Mouse (Mus musculus): ENCODE measurements around the gene Ccdc142. TPM values are rescaled to one million over a fixed set of nuclear protein-coding genes. Genes with fewer than 3 reads are reported as not detected.
A peak's percentile ranks its signal among the peaks of the same experiment; 100 is the strongest.

Ccdc142 gene
- total and polyA plus RNA-seq, 3 experiments = 3.4 to 6.3 (median 4.4) TPM

- no peak for TF ChIP-seq GATA2 (IDR thresholded peaks at IDR 0.05; ENCODE audit: borderline replicate concordance, low read depth, low read length)
- no peak for TF ChIP-seq TAL1 (conservative IDR thresholded peaks at IDR 0.05; ENCODE audit: low read depth, low read length)
- TF ChIP-seq CTCF (IDR thresholded peaks at IDR 0.05; ENCODE audit: low read depth, low read length) = no peak
- TF ChIP-seq POLR2AphosphoS5 (IDR thresholded peaks at IDR 0.05; ENCODE audit: insufficient replicate concordance, low read depth, low read length) = no peak
- no peak for TF ChIP-seq GATA1 (IDR thresholded peaks at IDR 0.05; ENCODE audit: borderline replicate concordance, low read length)
- DNase-seq (ENCODE audit: low spot score) (peak; percentile 57), ATAC-seq (ENCODE audit: extremely low read depth, insufficient number of reproducible peaks, low FRiP score, poor library complexity, severe bottlenecking) (no peak)
- H3K27me3 ChIP-seq (ENCODE audit: insufficient read depth, low read length) = no peaks in the 10 kb centered on the region
- H3K9me3 ChIP-seq (replicated peaks) = no peaks in the 10 kb centered on the region
- peaks cover 25% of the 10 kb centered on the region for H3K36me3 ChIP-seq (replicated peaks)
- peak overlapping the region; percentile 77 for H3K4me3 ChIP-seq (ENCODE audit: low read depth, low read length)
- H3K4me1 ChIP-seq (ENCODE audit: insufficient read depth, low read depth, low read length) = peaks cover 50% of the 10 kb centered on the region
These were observed 23.5 kb downstream of the Ccdc142 start for GRCm38 (mm10) chr6:83124851-83125312.

DNA sequence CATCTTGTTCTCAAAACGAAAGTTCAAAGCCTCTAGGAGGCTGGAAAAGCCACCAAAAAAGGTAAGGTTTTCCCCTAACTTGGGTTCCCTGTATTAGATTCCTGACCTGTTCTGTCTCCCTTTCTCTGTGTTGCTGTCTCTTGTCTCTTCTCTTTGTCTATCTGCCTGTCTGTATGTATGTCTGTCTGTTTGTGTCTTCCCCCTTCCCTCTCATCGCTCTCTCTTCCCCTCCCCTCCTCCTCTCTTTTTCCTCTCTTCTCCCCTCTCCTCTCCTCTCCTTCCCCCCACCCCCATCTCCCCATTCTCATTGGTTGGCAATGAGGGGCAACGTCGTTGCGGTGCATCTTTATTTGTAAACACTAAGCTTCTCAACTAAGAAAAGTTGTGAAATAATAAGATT is 23.9 kb downstream of the Ccdc142 start, which contains the start of gene Ino80b:
TSS of gene Ino80b (minus strand) at position 101 of the 400 bp plus-strand sequence.
- DNase-seq (ENCODE audit: low spot score) (no peak), ATAC-seq (ENCODE audit: extremely low read depth, insufficient number of reproducible peaks, low FRiP score, poor library complexity, severe bottlenecking) (no peak)
- Histone ChIP-seq H3K27me3 (ENCODE audit: insufficient read depth, low read length) (no peaks in the 10 kb centered on the region), H3K9me3 (replicated peaks) (no peaks in the 10 kb centered on the region), H3K4me3 (ENCODE audit: low read depth, low read length) (peak within 1 kb of the TSS; percentile 77), H3K4me1 (ENCODE audit: insufficient read depth, low read depth, low read length) (peaks cover 46% of the 10 kb centered on the region), H3K36me3 (replicated peaks) (peaks cover 21% of the 10 kb centered on the region)
- TF ChIP-seq GATA1 (IDR thresholded peaks at IDR 0.05; ENCODE audit: borderline replicate concordance, low read length) (no peak), CTCF (IDR thresholded peaks at IDR 0.05; ENCODE audit: low read depth, low read length) (no peak), POLR2AphosphoS5 (IDR thresholded peaks at IDR 0.05; ENCODE audit: insufficient replicate concordance, low read depth, low read length) (no peak), TAL1 (conservative IDR thresholded peaks at IDR 0.05; ENCODE audit: low read depth, low read length) (no peak), GATA2 (IDR thresholded peaks at IDR 0.05; ENCODE audit: borderline replicate concordance, low read depth, low read length) (no peak)

- Histone ChIP-seq H3K9me3 (replicated peaks) (no peaks in the 10 kb centered on the region), H3K4me3 (ENCODE audit: low read depth, low read length) (no peak overlapping the region), H3K4me1 (ENCODE audit: insufficient read depth, low read depth, low read length) (peaks cover 43% of the 10 kb centered on the region), H3K36me3 (replicated peaks) (peaks cover 15% of the 10 kb centered on the region), H3K27me3 (ENCODE audit: insufficient read depth, low read length) (no peaks in the 10 kb centered on the region; the same call in 1 of the 2 replicates)
- DNase-seq (ENCODE audit: low spot score) = no peak
- no peak for TF ChIP-seq GATA1 (IDR thresholded peaks at IDR 0.05; ENCODE audit: borderline replicate concordance, low read length)
- peak; percentile 31; the same call in 1 of the 2 replicates for TF ChIP-seq CTCF (IDR thresholded peaks at IDR 0.05; ENCODE audit: low read depth, low read length)
- no peak for ATAC-seq (ENCODE audit: extremely low read depth, insufficient number of reproducible peaks, low FRiP score, poor library complexity, severe bottlenecking)
These were observed 26.0 kb downstream of the Ccdc142 start for GRCm38 (mm10) chr6:83127419-83127818.

DNA sequence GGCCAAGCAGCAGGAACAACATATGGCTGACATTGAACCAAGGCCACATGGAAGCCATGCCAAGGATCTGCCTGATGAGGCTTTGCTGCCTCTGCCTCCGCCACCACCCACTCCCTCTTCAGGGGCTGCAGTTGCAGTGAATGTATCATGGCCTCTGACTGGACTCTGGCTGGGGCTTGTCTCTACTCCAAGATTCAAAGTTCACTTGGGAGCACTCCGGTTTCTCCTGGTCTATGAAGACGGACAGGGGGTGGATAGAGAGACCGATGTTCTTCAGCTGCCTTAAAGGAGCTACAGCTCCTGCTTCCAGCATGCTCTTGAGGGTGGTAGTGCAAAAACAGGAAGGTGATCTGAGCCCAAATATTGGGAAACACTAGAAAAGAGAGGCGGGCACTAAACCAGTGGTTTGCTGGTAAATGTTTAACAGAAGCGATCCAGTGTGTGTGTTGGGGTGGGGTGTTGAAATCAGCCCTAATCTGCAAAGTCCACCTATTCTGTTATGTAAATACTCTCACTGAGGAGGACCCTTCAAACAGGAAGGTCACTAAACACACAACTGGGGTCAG is 30.2 kb downstream of the Ccdc142 start:
- H3K4me3 ChIP-seq (ENCODE audit: low read depth, low read length) = no peak overlapping the region
- H3K4me1 ChIP-seq (ENCODE audit: insufficient read depth, low read depth, low read length) = peaks cover 32% of the 10 kb centered on the region
- no peaks in the 10 kb centered on the region; the same call in 1 of the 2 replicates for H3K27me3 ChIP-seq (ENCODE audit: insufficient read depth, low read length)
- ATAC-seq (ENCODE audit: extremely low read depth, insufficient number of reproducible peaks, low FRiP score, poor library complexity, severe bottlenecking) = no peak
- H3K36me3 ChIP-seq (replicated peaks) = peaks cover 10% of the 10 kb centered on the region
- no peak for DNase-seq (ENCODE audit: low spot score)
- H3K9me3 ChIP-seq (replicated peaks) = no peaks in the 10 kb centered on the region
- no peak for TF ChIP-seq POLR2AphosphoS5 (IDR thresholded peaks at IDR 0.05; ENCODE audit: insufficient replicate concordance, low read depth, low read length)
- no peak for TF ChIP-seq GATA2 (IDR thresholded peaks at IDR 0.05; ENCODE audit: borderline replicate concordance, low read depth, low read length)
- no peak for TF ChIP-seq GATA1 (IDR thresholded peaks at IDR 0.05; ENCODE audit: borderline replicate concordance, low read length)
- TF ChIP-seq TAL1 (conservative IDR thresholded peaks at IDR 0.05; ENCODE audit: low read depth, low read length) = no peak
- TF ChIP-seq CTCF (IDR thresholded peaks at IDR 0.05; ENCODE audit: low read depth, low read length) = no peak

- peaks cover 40% of the 10 kb centered on the region for H3K4me1 ChIP-seq (ENCODE audit: insufficient read depth, low read depth, low read length)
- H3K9me3 ChIP-seq (replicated peaks) = no peaks in the 10 kb centered on the region
- no peak for ATAC-seq (ENCODE audit: extremely low read depth, insufficient number of reproducible peaks, low FRiP score, poor library complexity, severe bottlenecking)
- peaks cover 10% of the 10 kb centered on the region for H3K36me3 ChIP-seq (replicated peaks)
- DNase-seq (ENCODE audit: low spot score) = no peak
- no peaks in the 10 kb centered on the region; the same call in 1 of the 2 replicates for H3K27me3 ChIP-seq (ENCODE audit: insufficient read depth, low read length)
- H3K4me3 ChIP-seq (ENCODE audit: low read depth, low read length) = no peak overlapping the region
- TF ChIP-seq TAL1 (conservative IDR thresholded peaks at IDR 0.05; ENCODE audit: low read depth, low read length) = no peak
- no peak for TF ChIP-seq POLR2AphosphoS5 (IDR thresholded peaks at IDR 0.05; ENCODE audit: insufficient replicate concordance, low read depth, low read length)
- TF ChIP-seq GATA1 (IDR thresholded peaks at IDR 0.05; ENCODE audit: borderline replicate concordance, low read length) = no peak
- no peak for TF ChIP-seq CTCF (IDR thresholded peaks at IDR 0.05; ENCODE audit: low read depth, low read length)
- TF ChIP-seq GATA2 (IDR thresholded peaks at IDR 0.05; ENCODE audit: borderline replicate concordance, low read depth, low read length) = no peak
These were observed 30.9 kb downstream of the Ccdc142 start for GRCm38 (mm10) chr6:83132176-83132919.

DNA sequence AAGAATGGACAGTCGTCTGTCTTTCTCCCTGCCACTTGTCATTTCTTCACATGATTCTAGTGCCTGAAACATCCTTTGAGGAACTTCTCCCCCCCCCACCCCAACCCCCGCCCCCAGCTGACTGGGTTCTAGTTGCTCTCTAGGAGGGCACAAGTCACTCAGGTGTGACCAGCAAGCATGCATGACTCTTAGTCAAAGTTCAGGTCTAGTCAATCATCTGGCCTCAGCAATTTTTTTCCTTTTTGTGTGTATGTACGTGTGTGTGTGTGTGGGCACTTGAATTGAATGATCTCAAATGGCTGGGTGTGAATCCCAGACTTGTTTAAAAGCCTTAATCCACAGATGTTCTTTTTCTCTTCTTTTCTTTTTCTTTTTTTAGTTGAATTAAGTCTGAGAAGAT is 32.8 kb downstream of the Ccdc142 start:
- H3K4me1 ChIP-seq (ENCODE audit: insufficient read depth, low read depth, low read length) = peaks cover 55% of the 10 kb centered on the region
- no peak for ATAC-seq (ENCODE audit: extremely low read depth, insufficient number of reproducible peaks, low FRiP score, poor library complexity, severe bottlenecking)
- H3K9me3 ChIP-seq (replicated peaks) = no peaks in the 10 kb centered on the region
- H3K4me3 ChIP-seq (ENCODE audit: low read depth, low read length) = no peak overlapping the region
- DNase-seq (ENCODE audit: low spot score) = no peak
- peaks cover 10% of the 10 kb centered on the region for H3K36me3 ChIP-seq (replicated peaks)
- TF ChIP-seq GATA1 (IDR thresholded peaks at IDR 0.05; ENCODE audit: borderline replicate concordance, low read length) (no peak), POLR2AphosphoS5 (IDR thresholded peaks at IDR 0.05; ENCODE audit: insufficient replicate concordance, low read depth, low read length) (no peak), CTCF (IDR thresholded peaks at IDR 0.05; ENCODE audit: low read depth, low read length) (no peak), GATA2 (IDR thresholded peaks at IDR 0.05; ENCODE audit: borderline replicate concordance, low read depth, low read length) (no peak), TAL1 (conservative IDR thresholded peaks at IDR 0.05; ENCODE audit: low read depth, low read length) (no peak)
- H3K27me3 ChIP-seq (ENCODE audit: insufficient read depth, low read length) = no peaks in the 10 kb centered on the region; the same call in 1 of the 2 replicates
